Mouse (Mus musculus): Measurements from ENCODE around the gene Pcgf3. TPM values are rescaled to one million over a fixed set of nuclear protein-coding genes. Genes with fewer than 3 reads are reported as not detected.

Gene Pcgf3
- polyA plus RNA-seq (2012; rRNA removed), result 35.9 and 37.3 TPM in 2 replicates

GRCm38 (mm10) chr5:108461082-108462065 is at the start of gene Pcgf3:
Gene Pcgf3, plus strand, starts transcription at chr5:108461232.

GRCm38 (mm10) chr5:108433804-108434587 is 27.0 kb upstream of the Pcgf3 start, which contains the start of gene Atp5k:
Gene Atp5k, minus strand, starts transcription at chr5:108434448.

GRCm38 (mm10) chr5:108448785-108449668 is 12.0 kb upstream of the Pcgf3 start, which contains the start of gene Mfsd7a:
Gene Mfsd7a, minus strand, starts transcription at chr5:108448891.

GRCm38 (mm10) chr5:108549489-108550206 is 88.6 kb downstream of the Pcgf3 start, which contains the start of gene Cplx1:
Gene Cplx1, minus strand, starts transcription at chr5:108550024.

Other genes with a start within 250 kb of the Pcgf3 start
- gene Dr1, start 192.3 kb upstream of the Pcgf3 start, polyA plus RNA-seq (2012; rRNA removed), result 28.8 and 38.9 TPM in 2 replicates
- 3.9 and 5.9 TPM in 2 replicates for gene Pigg, start 148.6 kb upstream of the Pcgf3 start, polyA plus RNA-seq (2012; rRNA removed)
- 0.34 and 0.36 TPM in 2 replicates for gene Gm42517, start 93.3 kb upstream of the Pcgf3 start, polyA plus RNA-seq (2012; rRNA removed)
- not detected in 2 replicates for gene Pde6b, start 72.8 kb upstream of the Pcgf3 start, polyA plus RNA-seq (2012; rRNA removed)
- gene Atp5k, start 26.8 kb upstream of the Pcgf3 start, polyA plus RNA-seq (2012; rRNA removed), result 184 and 255 TPM in 2 replicates
- gene Mfsd7a, start 12.3 kb upstream of the Pcgf3 start, polyA plus RNA-seq (2012; rRNA removed), result 0.98 and 1.1 TPM in 2 replicates
- gene Cplx1, start 88.8 kb downstream of the Pcgf3 start, polyA plus RNA-seq (2012; rRNA removed), result 3.1 and 3.2 TPM in 2 replicates
- gene Gak, start 168.5 kb downstream of the Pcgf3 start, polyA plus RNA-seq (2012; rRNA removed), result 48.8 and 55.8 TPM in 2 replicates
- 11.6 and 22.1 TPM in 2 replicates for gene Tmem175, start 168.5 kb downstream of the Pcgf3 start, polyA plus RNA-seq (2012; rRNA removed)
- gene Idua, start 199.1 kb downstream of the Pcgf3 start, polyA plus RNA-seq (2012; rRNA removed), result 7.6 and 10.5 TPM in 2 replicates
- 30.4 and 34.8 TPM in 2 replicates for gene Dgkq, start 208.4 kb downstream of the Pcgf3 start, polyA plus RNA-seq (2012; rRNA removed)
- 1.5 and 1.7 TPM in 2 replicates for gene Slc26a1, start 214.3 kb downstream of the Pcgf3 start, polyA plus RNA-seq (2012; rRNA removed)
- gene Fgfrl1, start 231.2 kb downstream of the Pcgf3 start, polyA plus RNA-seq (2012; rRNA removed), result 37.8 and 62.2 TPM in 2 replicates

Data from central nervous system, embryonic 11.5 days (tissue).